Mouse (Mus musculus): ENCODE measurements around the gene Atp6v0e. TPM values are rescaled to one million over a fixed set of nuclear protein-coding genes. Genes with fewer than 3 reads are reported as not detected.

Gene Atp6v0e
- polyA plus RNA-seq, 1 experiment from 2014 or later: 311 TPM

GRCm38 (mm10) chr17:26703671-26704070, 40.6 kb downstream of the Atp6v0e start:
- Histone ChIP-seq H3K9ac (ENCODE audit: low read depth, low read length) (no peak overlapping the region), H3K27me3 (replicated peaks; ENCODE audit: control insufficient read depth, insufficient read depth, low read length) (no peaks in the 10 kb centered on the region), H3K4me2 (ENCODE audit: low read depth, low read length) (no peak overlapping the region), H3K9me3 (ENCODE audit: control insufficient read depth, low read length) (no peaks in the 10 kb centered on the region), H3K4me3 (ENCODE audit: low read length) (no peak overlapping the region), H3K36me3 (ENCODE audit: control insufficient read depth, insufficient read depth, low read length) (peaks cover 8% of the 10 kb centered on the region), H3K27ac (ENCODE audit: low read length) (no peak overlapping the region), H3K4me1 (ENCODE audit: control insufficient read depth, insufficient read depth, low read length) (no peaks in the 10 kb centered on the region; the same call in 1 of the 2 replicates)
- no peak for ATAC-seq
- WGBS: 81% methylated on average over 4 of the region's 4 CpGs

- 67% methylated on average over 11 of the region's 11 CpGs for WGBS
- H3K4me3 ChIP-seq (ENCODE audit: low read length): no peak overlapping the region
- H3K9me3 ChIP-seq (ENCODE audit: control insufficient read depth, low read length): no peaks in the 10 kb centered on the region
- peaks cover 3% of the 10 kb centered on the region; the same call in 1 of the 2 replicates for H3K36me3 ChIP-seq (ENCODE audit: control insufficient read depth, insufficient read depth, low read length)
- no peaks in the 10 kb centered on the region for H3K27me3 ChIP-seq (replicated peaks; ENCODE audit: control insufficient read depth, insufficient read depth, low read length)
- no peaks in the 10 kb centered on the region; the same call in 1 of the 2 replicates for H3K4me1 ChIP-seq (ENCODE audit: control insufficient read depth, insufficient read depth, low read length)
- no peak overlapping the region for H3K27ac ChIP-seq (ENCODE audit: low read length)
- no peak for ATAC-seq
- H3K4me2 ChIP-seq (ENCODE audit: low read depth, low read length): no peak overlapping the region
- no peak overlapping the region for H3K9ac ChIP-seq (ENCODE audit: low read depth, low read length)
Observed at GRCm38 (mm10) chr17:26705463-26706359, 42.7 kb downstream of the Atp6v0e start.

- Histone ChIP-seq H3K4me3 (ENCODE audit: low read length) (no peak overlapping the region), H3K9me3 (ENCODE audit: control insufficient read depth, low read length) (no peaks in the 10 kb centered on the region), H3K27me3 (replicated peaks; ENCODE audit: control insufficient read depth, insufficient read depth, low read length) (no peaks in the 10 kb centered on the region), H3K9ac (ENCODE audit: low read depth, low read length) (no peak overlapping the region), H3K4me2 (ENCODE audit: low read depth, low read length) (no peak overlapping the region), H3K36me3 (ENCODE audit: control insufficient read depth, insufficient read depth, low read length) (peaks cover 3% of the 10 kb centered on the region; the same call in 1 of the 2 replicates), H3K4me1 (ENCODE audit: control insufficient read depth, insufficient read depth, low read length) (no peaks in the 10 kb centered on the region; the same call in 1 of the 2 replicates), H3K27ac (ENCODE audit: low read length) (peak overlapping the region; percentile 14; the same call in 1 of the 2 replicates)
- no peak for ATAC-seq
- 66% methylated on average over 7 of the region's 7 CpGs for WGBS
Observed at GRCm38 (mm10) chr17:26707066-26707465, 44.0 kb downstream of the Atp6v0e start.

GRCm38 (mm10) chr17:26708499-26708898, 45.5 kb downstream of the Atp6v0e start:
- ATAC-seq: no peak
- no peaks in the 10 kb centered on the region for H3K4me1 ChIP-seq (ENCODE audit: control insufficient read depth, insufficient read depth, low read length)
- H3K4me3 ChIP-seq (ENCODE audit: low read length): no peak overlapping the region
- H3K9ac ChIP-seq (ENCODE audit: low read depth, low read length): no peak overlapping the region
- no peaks in the 10 kb centered on the region for H3K9me3 ChIP-seq (ENCODE audit: control insufficient read depth, low read length)
- peaks cover 3% of the 10 kb centered on the region; the same call in 1 of the 2 replicates for H3K36me3 ChIP-seq (ENCODE audit: control insufficient read depth, insufficient read depth, low read length)
- H3K4me2 ChIP-seq (ENCODE audit: low read depth, low read length): no peak overlapping the region
- no peak overlapping the region for H3K27ac ChIP-seq (ENCODE audit: low read length)
- no peaks in the 10 kb centered on the region for H3K27me3 ChIP-seq (replicated peaks; ENCODE audit: control insufficient read depth, insufficient read depth, low read length)

GRCm38 (mm10) chr17:26708993-26709590, 46.1 kb downstream of the Atp6v0e start:
- 55% methylated on average over 9 of the region's 9 CpGs for WGBS

GRCm38 (mm10) chr17:26710049-26710448, 47.0 kb downstream of the Atp6v0e start:
- no peaks in the 10 kb centered on the region for H3K9me3 ChIP-seq (ENCODE audit: control insufficient read depth, low read length)
- H3K36me3 ChIP-seq (ENCODE audit: control insufficient read depth, insufficient read depth, low read length): no peaks in the 10 kb centered on the region
- no peak overlapping the region for H3K4me2 ChIP-seq (ENCODE audit: low read depth, low read length)
- 48% methylated on average over 6 of the region's 6 CpGs for WGBS
- H3K27me3 ChIP-seq (replicated peaks; ENCODE audit: control insufficient read depth, insufficient read depth, low read length): no peaks in the 10 kb centered on the region
- H3K27ac ChIP-seq (ENCODE audit: low read length): no peak overlapping the region
- no peak overlapping the region for H3K4me3 ChIP-seq (ENCODE audit: low read length)
- ATAC-seq: no peak
- H3K9ac ChIP-seq (ENCODE audit: low read depth, low read length): no peak overlapping the region
- H3K4me1 ChIP-seq (ENCODE audit: control insufficient read depth, insufficient read depth, low read length): no peaks in the 10 kb centered on the region

More at GRCm38 (mm10) chr17:26708993-26709590, 46.1 kb downstream of the Atp6v0e start:
- Histone ChIP-seq H3K4me1 (ENCODE audit: control insufficient read depth, insufficient read depth, low read length) (no peaks in the 10 kb centered on the region), H3K36me3 (ENCODE audit: control insufficient read depth, insufficient read depth, low read length) (peaks cover 3% of the 10 kb centered on the region; the same call in 1 of the 2 replicates), H3K4me3 (ENCODE audit: low read length) (no peak overlapping the region), H3K9ac (ENCODE audit: low read depth, low read length) (no peak overlapping the region), H3K4me2 (ENCODE audit: low read depth, low read length) (no peak overlapping the region), H3K27me3 (replicated peaks; ENCODE audit: control insufficient read depth, insufficient read depth, low read length) (no peaks in the 10 kb centered on the region), H3K9me3 (ENCODE audit: control insufficient read depth, low read length) (no peaks in the 10 kb centered on the region), H3K27ac (ENCODE audit: low read length) (no peak overlapping the region)
- no peak for ATAC-seq

- no peaks in the 10 kb centered on the region for H3K4me1 ChIP-seq (ENCODE audit: control insufficient read depth, insufficient read depth, low read length)
- WGBS: under 1% methylated on average over 41 of the region's 41 CpGs
Observed at GRCm38 (mm10) chr17:26715271-26715758, 52.3 kb downstream of the Atp6v0e start, which contains the start of gene Crebrf. Gene Crebrf (plus strand): TSS chr17:26715650.

GRCm38 (mm10) chr17:26715916-26716717, 53.1 kb downstream of the Atp6v0e start:
- Histone ChIP-seq H3K9me3 (ENCODE audit: control insufficient read depth, low read length) (no peaks in the 10 kb centered on the region), H3K27me3 (replicated peaks; ENCODE audit: control insufficient read depth, insufficient read depth, low read length) (no peaks in the 10 kb centered on the region), H3K36me3 (ENCODE audit: control insufficient read depth, insufficient read depth, low read length) (no peaks in the 10 kb centered on the region), H3K4me2 (ENCODE audit: low read depth, low read length) (peak overlapping the region; percentile 75), H3K4me3 (ENCODE audit: low read length) (peak overlapping the region; percentile 89), H3K4me1 (ENCODE audit: control insufficient read depth, insufficient read depth, low read length) (no peaks in the 10 kb centered on the region), H3K27ac (ENCODE audit: low read length) (peak overlapping the region; percentile 95), H3K9ac (ENCODE audit: low read depth, low read length) (peak overlapping the region; percentile 76)
- WGBS: 0% methylated on average over 68 of the region's 75 CpGs
- ATAC-seq: peak; percentile 98

More at GRCm38 (mm10) chr17:26715271-26715758, 52.3 kb downstream of the Atp6v0e start, which contains the start of gene Crebrf:
- ATAC-seq: peak; percentile 65
- peak within 1 kb of the TSS; percentile 89 for H3K4me3 ChIP-seq (ENCODE audit: low read length)
- no peaks in the 10 kb centered on the region for H3K36me3 ChIP-seq (ENCODE audit: control insufficient read depth, insufficient read depth, low read length)
- H3K9me3 ChIP-seq (ENCODE audit: control insufficient read depth, low read length): no peaks in the 10 kb centered on the region
- peak within 1 kb of the TSS; percentile 80 for H3K4me2 ChIP-seq (ENCODE audit: low read depth, low read length)
- peak within 1 kb of the TSS; percentile 76 for H3K9ac ChIP-seq (ENCODE audit: low read depth, low read length)
- peak within 1 kb of the TSS; percentile 95 for H3K27ac ChIP-seq (ENCODE audit: low read length)
- H3K27me3 ChIP-seq (replicated peaks; ENCODE audit: control insufficient read depth, insufficient read depth, low read length): no peaks in the 10 kb centered on the region
